ENCODE assay signal across 8 mouse cellular contexts in the genomic region with DNA sequence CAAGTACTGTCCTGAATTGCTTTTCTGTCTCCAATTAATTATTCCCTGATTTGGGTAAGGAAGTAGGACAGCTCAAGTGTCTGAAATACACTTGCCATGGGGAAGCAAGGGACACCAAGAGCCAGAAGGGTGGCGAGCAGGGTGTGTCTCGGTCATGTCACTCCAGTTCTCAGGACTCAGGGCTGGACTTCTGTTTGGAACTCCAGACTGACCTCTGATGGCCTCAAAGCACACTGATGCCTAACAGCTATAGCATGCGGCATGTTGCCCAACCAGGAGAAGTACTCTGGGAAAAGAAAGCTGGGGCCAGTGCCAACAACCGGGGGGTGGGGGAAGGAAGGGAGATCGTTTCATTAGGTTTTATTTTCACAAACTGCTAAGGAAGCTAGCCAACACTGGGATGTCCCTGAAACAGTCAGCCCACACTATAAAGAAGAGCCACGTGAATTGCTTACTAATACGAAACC.
A peak's percentile ranks its signal among the peaks of the same experiment; 100 is the strongest.
DNase-seq lines count a peak whose midpoint lies in the region; ATAC-seq and TF ChIP-seq lines count a peak whose summit lies in the region.

No protein-coding gene starts in this region.

- 69% methylated on average over 7 of the region's 7 CpGs for WGBS in liver, postnatal 0 days (ENCODE audit: insufficient replicate concordance)
- 79% methylated on average over 7 of the region's 7 CpGs for WGBS in liver, embryonic 11.5 days
- WGBS in forebrain, postnatal 0 days: 48% methylated on average over 7 of the region's 7 CpGs
- WGBS in kidney, postnatal 0 days: 56% methylated on average over 7 of the region's 7 CpGs
- WGBS in olfactory bulb, adult 2 months: 27% methylated on average over 7 of the region's 7 CpGs
- WGBS in intestine, embryonic 16.5 days: 61% methylated on average over 7 of the region's 7 CpGs

- H3K36me3 ChIP-seq in liver, postnatal 0 days (replicated peaks; ENCODE audit: insufficient read depth, low read length): no peaks in the 10 kb centered on the region
- H3K36me3 ChIP-seq in liver, embryonic 11.5 days (ENCODE audit: control insufficient read depth, insufficient read depth, low read length): no peaks in the 10 kb centered on the region
- no peaks in the 10 kb centered on the region for H3K36me3 ChIP-seq in forebrain, postnatal 0 days (ENCODE audit: insufficient read depth)
- H3K36me3 ChIP-seq in kidney, postnatal 0 days (ENCODE audit: insufficient read depth, low read length): no peaks in the 10 kb centered on the region
- no peaks in the 10 kb centered on the region for H3K36me3 ChIP-seq in intestine, embryonic 16.5 days (ENCODE audit: control insufficient read depth, insufficient read depth, low read length)

- DNase-seq in liver, postnatal 0 days: peak; percentile 32
- DNase-seq in liver, embryonic 11.5 days (ENCODE audit: low spot score): no peak
- DNase-seq in brain, embryonic 14.5 days (ENCODE audit: low read depth): peak; percentile 77
- peak; percentile 57 for DNase-seq in forebrain, postnatal 0 days
- DNase-seq in kidney, postnatal 0 days (ENCODE audit: low spot score): peak; percentile 39
- DNase-seq in embryo, embryonic 11 days: no peak

- H3K4me3 ChIP-seq in liver, postnatal 0 days (ENCODE audit: low read depth, low read length): no peak overlapping the region
- H3K4me3 ChIP-seq in liver, embryonic 11.5 days (ENCODE audit: low read depth, low read length): no peak overlapping the region
- H3K4me3 ChIP-seq in forebrain, postnatal 0 days (ENCODE audit: low read depth, low read length): no peak overlapping the region
- H3K4me3 ChIP-seq in kidney, postnatal 0 days (replicated peaks; ENCODE audit: low read depth, low read length): no peak overlapping the region
- H3K4me3 ChIP-seq in olfactory bulb, adult 2 months (ENCODE audit: insufficient read depth, low read depth, low read length): no peak overlapping the region
- H3K4me3 ChIP-seq in intestine, embryonic 16.5 days (ENCODE audit: low read length): no peak overlapping the region

- H3K27ac ChIP-seq in liver, postnatal 0 days (ENCODE audit: low read depth): no peak overlapping the region
- H3K27ac ChIP-seq in liver, embryonic 11.5 days (ENCODE audit: low read depth, low read length): no peak overlapping the region
- H3K27ac ChIP-seq in forebrain, postnatal 0 days (ENCODE audit: low read depth, low read length): peak overlapping the region; percentile 29; the same call in 1 of the 2 replicates
- no peak overlapping the region for H3K27ac ChIP-seq in kidney, postnatal 0 days
- H3K27ac ChIP-seq in olfactory bulb, adult 2 months (ENCODE audit: insufficient read depth, low read depth, low read length): peak overlapping the region; percentile 94
- H3K27ac ChIP-seq in intestine, embryonic 16.5 days (ENCODE audit: low read length): no peak overlapping the region

- no peaks in the 10 kb centered on the region for H3K27me3 ChIP-seq in liver, postnatal 0 days (ENCODE audit: insufficient read depth, low read length)
- no peaks in the 10 kb centered on the region for H3K27me3 ChIP-seq in liver, embryonic 11.5 days (replicated peaks; ENCODE audit: control insufficient read depth, insufficient read depth, low read length)
- no peaks in the 10 kb centered on the region for H3K27me3 ChIP-seq in forebrain, postnatal 0 days (ENCODE audit: insufficient read depth, low read length)
- H3K27me3 ChIP-seq in kidney, postnatal 0 days (ENCODE audit: insufficient read depth, low read length): no peaks in the 10 kb centered on the region
- no peaks in the 10 kb centered on the region for H3K27me3 ChIP-seq in intestine, embryonic 16.5 days (replicated peaks; ENCODE audit: control insufficient read depth, insufficient read depth, low read length)

- no peak for TF ChIP-seq POLR2A in brain, embryonic 14.5 days (IDR thresholded peaks at IDR 0.05; ENCODE audit: borderline replicate concordance, extremely low read depth, insufficient read depth, insufficient read length, poor library complexity, severe bottlenecking)
- TF ChIP-seq POLR2A in olfactory bulb, adult 2 months (IDR thresholded peaks at IDR 0.05; ENCODE audit: insufficient read depth, low read depth, low read length): no peak

- H3K4me2 ChIP-seq in liver, postnatal 0 days (ENCODE audit: low read depth, low read length): no peak overlapping the region
- H3K4me2 ChIP-seq in liver, embryonic 11.5 days: no peak overlapping the region
- no peak overlapping the region for H3K4me2 ChIP-seq in forebrain, postnatal 0 days (ENCODE audit: low read depth)
- no peak overlapping the region for H3K4me2 ChIP-seq in kidney, postnatal 0 days (ENCODE audit: low read length)
- no peak overlapping the region for H3K4me2 ChIP-seq in intestine, embryonic 16.5 days (ENCODE audit: low read depth, low read length)

- no peak for TF ChIP-seq EP300 in liver, postnatal 0 days (IDR thresholded peaks at IDR 0.05; ENCODE audit: low read depth)

- ATAC-seq in liver, postnatal 0 days: no peak
- ATAC-seq in liver, embryonic 11.5 days (replicated peaks; ENCODE audit: low FRiP score): no peak
- ATAC-seq in forebrain, postnatal 0 days: peak; percentile 55
- no peak for ATAC-seq in kidney, postnatal 0 days (replicated peaks; ENCODE audit: low FRiP score, low read depth)
- no peak; the same call in 1 of the 2 replicates for ATAC-seq in intestine, embryonic 16.5 days

- H3K9ac ChIP-seq in liver, postnatal 0 days (replicated peaks): no peak overlapping the region
- H3K9ac ChIP-seq in liver, embryonic 11.5 days (ENCODE audit: low read depth, low read length): no peak overlapping the region
- no peak overlapping the region for H3K9ac ChIP-seq in forebrain, postnatal 0 days
- no peak overlapping the region for H3K9ac ChIP-seq in kidney, postnatal 0 days (ENCODE audit: low read depth, low read length)
- H3K9ac ChIP-seq in intestine, embryonic 16.5 days (ENCODE audit: low read depth, low read length): no peak overlapping the region

- H3K9me3 ChIP-seq in liver, postnatal 0 days (ENCODE audit: low read length): no peaks in the 10 kb centered on the region
- H3K9me3 ChIP-seq in liver, embryonic 11.5 days (ENCODE audit: control insufficient read depth, low read length): no peaks in the 10 kb centered on the region
- no peaks in the 10 kb centered on the region for H3K9me3 ChIP-seq in forebrain, postnatal 0 days (ENCODE audit: low read length)
- H3K9me3 ChIP-seq in kidney, postnatal 0 days (replicated peaks; ENCODE audit: low read length): no peaks in the 10 kb centered on the region
- no peaks in the 10 kb centered on the region for H3K9me3 ChIP-seq in intestine, embryonic 16.5 days (ENCODE audit: control insufficient read depth, low read length)

- no peak for TF ChIP-seq CTCF in liver, postnatal 0 days (IDR thresholded peaks at IDR 0.05; ENCODE audit: low read depth)
- TF ChIP-seq CTCF in brain, embryonic 14.5 days (IDR thresholded peaks at IDR 0.05; ENCODE audit: borderline replicate concordance, extremely low read depth, insufficient read depth, insufficient read length): no peak
- TF ChIP-seq CTCF in forebrain, postnatal 0 days (IDR thresholded peaks at IDR 0.05; ENCODE audit: low read depth): no peak
- TF ChIP-seq CTCF in kidney, postnatal 0 days (IDR thresholded peaks at IDR 0.05; ENCODE audit: low read depth): no peak
- TF ChIP-seq CTCF in olfactory bulb, adult 2 months (IDR thresholded peaks at IDR 0.05; ENCODE audit: insufficient read depth, low read depth, low read length): no peak

- no peaks in the 10 kb centered on the region for H3K4me1 ChIP-seq in liver, postnatal 0 days (ENCODE audit: insufficient read depth)
- H3K4me1 ChIP-seq in liver, embryonic 11.5 days (replicated peaks; ENCODE audit: control insufficient read depth, insufficient read depth, low read length): no peaks in the 10 kb centered on the region
- peaks cover 18% of the 10 kb centered on the region; the same call in 1 of the 2 replicates for H3K4me1 ChIP-seq in forebrain, postnatal 0 days (ENCODE audit: insufficient read depth)
- H3K4me1 ChIP-seq in kidney, postnatal 0 days (replicated peaks; ENCODE audit: insufficient read depth, low read length): no peaks in the 10 kb centered on the region
- H3K4me1 ChIP-seq in olfactory bulb, adult 2 months (ENCODE audit: control insufficient read depth, insufficient read depth, low read length): peaks cover 18% of the 10 kb centered on the region
- peaks cover 2% of the 10 kb centered on the region; the same call in 1 of the 2 replicates for H3K4me1 ChIP-seq in intestine, embryonic 16.5 days (ENCODE audit: control insufficient read depth, insufficient read depth, low read length)

Comparison
In these comparisons a context has a peak if more than half of its experiments do, and no peak if none do; other contexts are left out.
1. DNase-seq: peak in liver, postnatal 0 days (single experiment), brain, embryonic 14.5 days (single experiment), forebrain, postnatal 0 days (single experiment) and kidney, postnatal 0 days (single experiment); none in liver, embryonic 11.5 days (single experiment) and embryo, embryonic 11 days (single experiment).
2. H3K27ac ChIP-seq: peak in forebrain, postnatal 0 days (single experiment) and olfactory bulb, adult 2 months (single experiment); none in liver, postnatal 0 days (single experiment), liver, embryonic 11.5 days (single experiment), kidney, postnatal 0 days (single experiment) and intestine, embryonic 16.5 days (single experiment).